Mouse (Mus musculus) left cerebral cortex, adult 2 months (tissue): Measurements from ENCODE around the gene Zfp459. TPM values are rescaled to one million over a fixed set of nuclear protein-coding genes. Genes with fewer than 3 reads are reported as not detected.
"Not testable (repeated sequence)": the region's sequence is repeated elsewhere in the genome, so short reads cannot be mapped to it uniquely, and the experiment has no call there.

Experiments used
- DNase-seq, 2 experiments: peaks; one replicate each; pipeline ENCODE4 v3.0.0; 2021 to 2022; ENCODE audit warnings: low spot score in 2 of 2, mixed read lengths in 1 of 2; ENCODE audit errors: extremely low spot score in 1 of 2
- H3K27ac ChIP-seq: fragments of 200-600 bp; 2 replicates; pipeline ENCODE4 v1.8.1; 2022
- H3K4me3 ChIP-seq: fragments of 200-600 bp; 2 replicates; pipeline ENCODE4 v1.8.1; 2022
- CTCF ChIP-seq: fragments of 200-600 bp; IDR thresholded peaks from 2 replicates; pipeline ENCODE4 v1.8.1; 2022; ENCODE audit warnings: antibody characterized with exemption, mild to moderate bottlenecking, moderate library complexity
- intact Hi-C: fragments of 180-260 bp; cut with DNase I; formaldehyde crosslinking; loops from one replicate; pipeline ENCODE4 v1.15.1; 2025
- total RNA-seq, 2 experiments: library from RNA; stranded (reverse); gene quantifications; 2 replicates each; pipeline ENCODE4 v1.2.3; 2021

Zfp459 gene
- total RNA-seq, 2 experiments from 2014 or later, result 4.7 to 4.9 TPM

DNA sequence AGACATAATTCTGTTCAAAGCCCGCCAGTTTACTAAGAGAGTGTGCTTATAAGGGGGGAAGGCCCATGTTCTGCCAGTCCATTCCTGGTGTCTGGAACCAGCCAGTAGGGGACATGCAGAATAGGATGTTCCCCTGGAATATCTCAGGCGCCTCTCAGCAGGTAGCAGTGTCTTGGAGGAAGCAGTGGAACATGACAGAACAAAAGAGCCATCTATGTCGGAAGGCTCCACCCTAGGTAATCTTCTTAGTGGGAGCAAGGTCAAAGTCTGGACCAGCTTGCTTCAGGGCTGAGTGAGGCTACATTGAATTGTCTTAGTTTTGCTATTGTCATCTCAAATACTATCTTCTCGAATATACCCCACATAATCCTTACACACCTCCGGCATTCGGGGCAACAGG lies 5.5 kb downstream of the Zfp459 start:
- intact Hi-C loops, result no loop called here
- Histone ChIP-seq H3K27ac (no peak overlapping the region), H3K4me3 (no peak overlapping the region)
- TF ChIP-seq CTCF, result no peak
- no peak for DNase-seq

DNA sequence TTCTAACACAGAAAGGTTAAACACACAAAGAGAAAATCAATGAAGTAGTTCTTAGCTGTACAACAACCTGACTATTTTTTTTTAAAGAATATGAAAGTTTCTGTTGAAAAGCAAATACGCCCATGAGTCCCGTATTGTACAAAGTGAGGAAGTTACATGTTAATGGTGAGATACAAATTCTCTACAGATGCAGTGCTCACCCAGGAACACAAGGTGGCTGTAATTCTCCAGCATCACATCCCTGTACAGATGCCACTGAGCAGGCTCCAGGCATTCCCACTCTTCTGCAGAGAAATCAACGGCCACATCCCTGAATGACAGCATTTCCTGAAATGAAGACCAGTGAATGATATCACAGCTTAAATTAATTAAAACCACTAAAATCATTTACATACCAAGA lies 7.6 kb downstream of the Zfp459 start:
- H3K4me3 ChIP-seq, H3K27ac ChIP-seq, intact Hi-C loops, DNase-seq: not testable (repeated sequence)
- TF ChIP-seq CTCF, result peak; percentile 32

GRCm38 (mm10) chr13:67399183-67399903 lies 21.9 kb downstream of the Zfp459 start, which contains the start of gene Zfp429:
TSS of gene Zfp429 (minus strand) at chr13:67399819.
- Histone ChIP-seq H3K4me3 (peak within 1 kb of the TSS; percentile 63), H3K27ac (peak within 1 kb of the TSS; percentile 72)
- intact Hi-C loops, result not testable (repeated sequence)
- DNase-seq, result peak; percentile 66

DNA sequence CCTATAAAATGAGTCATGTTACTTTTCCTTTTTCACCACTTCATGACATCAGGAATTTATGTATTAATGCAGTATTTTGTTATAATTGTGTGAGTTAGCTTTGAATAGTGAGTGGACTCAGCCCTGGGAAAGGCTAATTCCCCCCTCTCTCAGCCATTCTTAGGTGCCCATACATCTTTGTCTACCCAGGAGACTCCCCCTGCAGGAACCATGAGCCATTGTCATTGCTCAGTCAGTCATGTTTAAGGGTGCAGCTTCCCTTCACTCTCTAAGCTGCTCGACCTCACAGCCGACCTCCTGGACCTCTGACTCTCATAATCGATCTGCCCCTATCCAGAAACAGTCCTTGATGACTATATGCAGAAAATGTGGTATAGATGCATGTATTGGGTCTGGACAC lies 45.0 kb downstream of the Zfp459 start:
- H3K4me3 ChIP-seq, H3K27ac ChIP-seq, DNase-seq, intact Hi-C loops: not testable (repeated sequence)

- H3K27ac ChIP-seq, intact Hi-C loops: not testable (repeated sequence)
- H3K4me3 ChIP-seq, result peak within 1 kb of the TSS; percentile 43
- peak; percentile 37 to 53 for DNase-seq
Measured at GRCm38 (mm10) chr13:67375050-67375911, 45.9 kb downstream of the Zfp459 start, which contains the start of the genes Gm28041 and Zfp456. TSS of gene Gm28041 (minus strand) at chr13:67375733. TSS of gene Zfp456 (minus strand) at chr13:67375810.

DNA sequence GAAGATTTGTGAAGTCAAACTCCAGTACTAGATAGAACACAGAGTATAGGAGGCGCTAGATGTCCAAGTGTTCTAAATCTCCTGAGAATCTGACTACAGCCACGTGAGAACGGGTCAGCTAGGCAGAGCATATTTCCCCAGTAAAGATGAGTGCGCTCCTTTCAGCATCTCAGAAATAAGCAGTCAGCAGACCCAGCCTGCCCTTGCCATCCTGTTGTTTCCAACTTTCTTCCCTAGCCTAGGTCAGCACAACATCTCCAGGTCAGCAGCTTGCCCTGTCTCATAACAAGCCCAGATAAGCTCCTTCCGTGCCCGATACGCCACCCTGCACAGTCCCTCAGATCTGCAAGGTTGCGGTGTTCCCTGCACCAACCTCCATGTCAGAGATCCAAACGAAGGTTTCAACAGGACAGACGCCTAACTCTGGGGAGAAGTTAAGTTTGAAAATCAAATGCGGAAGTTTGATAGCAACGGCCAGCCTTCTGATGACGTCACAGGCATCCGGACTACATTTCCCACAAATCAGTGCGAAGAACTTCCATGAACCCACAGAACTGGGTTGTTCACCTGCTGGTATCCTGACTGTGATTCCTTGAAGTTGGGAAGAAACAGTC lies 61.0 kb downstream of the Zfp459 start, which contains the start of the genes Gm28044 and Zfp953:
Gm28044 (minus strand) TSS at position 406 of the 614 bp plus-strand sequence.
Zfp953 (minus strand) TSS at position 475 of the 614 bp plus-strand sequence.
- peak; percentile 82 to 88 for DNase-seq
- H3K27ac ChIP-seq, result peak within 1 kb of the TSS; percentile 65
- intact Hi-C loops, result loop anchor here (1.0 to 2.0 kb wide), 3 partner anchors 27 to 484 kb away; partner anchors contain the start of genes Zfp457 and Zfp595
- no peak; the same call in 1 of the 2 replicates for TF ChIP-seq CTCF
- peak within 1 kb of the TSS; percentile 76 for H3K4me3 ChIP-seq

Other genes with a start within 250 kb of the Zfp459 start
- gene Rsl1, start 248.2 kb downstream of the Zfp459 start, total RNA-seq, result 1 to 10 TPM; 4.2 to 4.8 TPM
- 1 to 10 TPM; 2.9 to 3.5 TPM for gene Zfp455, start 226.9 kb downstream of the Zfp459 start, total RNA-seq
- 10 to 100 TPM; 19.0 to 22.1 TPM for gene Zfp458, start 143.0 kb downstream of the Zfp459 start, total RNA-seq
- gene Zfp457, start 114.9 kb downstream of the Zfp459 start, total RNA-seq, result 1 to 10 TPM; 4.2 to 4.9 TPM
- 1 to 10 TPM; 3.1 to 3.8 TPM for gene Zfp595, start 88.8 kb downstream of the Zfp459 start, total RNA-seq
- gene Gm28044, start 60.9 kb downstream of the Zfp459 start, total RNA-seq, result 1 to 10 TPM in 1 of 2 experiments, under 1 TPM in 1; 0.81 to 1.8 TPM
- 1 to 10 TPM in 1 of 2 experiments, under 1 TPM in 1; 0.86 to 1.2 TPM for gene Zfp953, start 60.8 kb downstream of the Zfp459 start, total RNA-seq
- not detected for gene Gm28041, start 45.7 kb downstream of the Zfp459 start, total RNA-seq
- under 1 TPM; 0.54 to 0.58 TPM for gene Zfp456, start 45.6 kb downstream of the Zfp459 start, total RNA-seq
- 1 to 10 TPM; 2.7 to 4.4 TPM for gene Zfp429, start 21.6 kb downstream of the Zfp459 start, total RNA-seq
- 10 to 100 TPM; 11.7 to 12.4 TPM for gene Zfp874a, start 30.2 kb upstream of the Zfp459 start, total RNA-seq
- 10 to 100 TPM; 15.5 to 17.6 TPM for gene Zfp874b, start 62.8 kb upstream of the Zfp459 start, total RNA-seq
- gene Zfp58, start 79.1 kb upstream of the Zfp459 start, total RNA-seq, result 1 to 10 TPM; 8.7 to 9.8 TPM
- under 1 TPM in 1 of 2 experiments, not detected in 1; 0.86 TPM for gene Gm26965, start 104.7 kb upstream of the Zfp459 start, total RNA-seq
- 10 to 100 TPM; 19.8 to 22.9 TPM for gene Zfp87, start 104.8 kb upstream of the Zfp459 start, total RNA-seq
- gene Zfp748, start 132.4 kb upstream of the Zfp459 start, total RNA-seq, result 1 to 10 TPM; 9.4 to 9.7 TPM
- 1 to 10 TPM; 8.3 to 8.9 TPM for gene Zfp729b, start 188.3 kb upstream of the Zfp459 start, total RNA-seq
- gene Gm49345, start 216.4 kb upstream of the Zfp459 start, total RNA-seq, result under 1 TPM; 0.28 to 0.84 TPM
- gene Zfp729a, start 216.4 kb upstream of the Zfp459 start, total RNA-seq, result 1 to 10 TPM; 8.0 to 8.9 TPM